Mouse (Mus musculus): ENCODE results near the gene Akr1a1.

DNA sequence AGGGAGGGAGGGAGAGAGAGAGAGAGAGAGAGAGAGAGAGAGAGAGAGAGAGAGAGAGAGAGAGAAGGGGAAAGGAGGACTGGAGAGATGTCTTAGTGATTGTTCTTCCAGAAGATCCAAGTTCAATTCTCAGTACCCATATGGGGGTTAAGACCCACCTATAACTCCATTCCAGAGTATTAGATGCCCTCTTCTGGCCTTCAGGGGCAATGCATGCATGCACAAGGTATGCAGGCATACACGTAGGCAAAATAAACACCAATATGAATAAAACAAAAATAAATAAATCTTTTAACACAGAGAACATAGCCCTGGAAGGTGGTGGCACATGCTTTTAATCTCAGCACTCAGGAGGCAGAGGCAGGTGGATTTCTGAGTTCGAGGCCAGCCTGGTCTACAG, 17.8 kb upstream of the Akr1a1 start:
- TF ChIP-seq EP300 (IDR thresholded peaks at IDR 0.05; ENCODE audit: low read depth): no peak
- peak; percentile 49 for TF ChIP-seq CTCF (IDR thresholded peaks at IDR 0.05; ENCODE audit: low read depth)

Data from liver, embryonic 14.5 days (tissue).